Mouse (Mus musculus) thymus, adult 2 months (tissue): ENCODE measurements around the gene Tenm4.

Experiments
- CTCF ChIP-seq: fragments of 200-500 bp; IDR thresholded peaks from 2 replicates; pipeline ENCODE4 v1.5.1; 2012; ENCODE audit warnings: mild to moderate bottlenecking, control low read depth, low read length, moderate library complexity, borderline replicate concordance; ENCODE audit not compliant: control insufficient read depth, poor library complexity, insufficient read depth; ENCODE audit errors: extremely low read depth
- POLR2A ChIP-seq: fragments of 200-500 bp; IDR thresholded peaks from 2 replicates; pipeline ENCODE4 v1.6.1; 2012; ENCODE audit warnings: mild to moderate bottlenecking, low read length, control low read depth, moderate library complexity; ENCODE audit not compliant: control insufficient read depth, poor library complexity, insufficient read depth; ENCODE audit errors: extremely low read depth

DNA sequence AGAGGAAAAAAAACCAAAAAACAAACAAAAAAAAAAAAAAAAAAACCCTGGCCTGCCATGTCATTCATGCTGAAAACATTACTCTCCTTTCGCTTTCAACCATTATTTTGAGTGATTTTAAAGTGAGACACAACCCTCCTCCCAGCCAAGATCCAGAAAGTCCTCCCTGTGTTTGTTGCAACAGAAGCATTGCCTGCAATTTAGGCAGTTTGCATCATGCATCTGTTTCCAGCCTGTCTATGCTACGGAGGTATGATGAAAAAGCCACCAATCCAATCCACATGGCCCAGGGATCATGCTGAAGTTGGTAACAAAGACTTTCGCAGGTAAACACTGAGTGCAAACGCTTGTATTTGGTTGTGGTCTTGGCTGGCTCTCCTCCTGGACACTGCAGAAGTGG, 158.3 kb downstream of the Tenm4 start:
- TF ChIP-seq CTCF, result no peak
- TF ChIP-seq POLR2A, result no peak
